Mouse (Mus musculus): Measurements from ENCODE around the gene Trex2.

DNA sequence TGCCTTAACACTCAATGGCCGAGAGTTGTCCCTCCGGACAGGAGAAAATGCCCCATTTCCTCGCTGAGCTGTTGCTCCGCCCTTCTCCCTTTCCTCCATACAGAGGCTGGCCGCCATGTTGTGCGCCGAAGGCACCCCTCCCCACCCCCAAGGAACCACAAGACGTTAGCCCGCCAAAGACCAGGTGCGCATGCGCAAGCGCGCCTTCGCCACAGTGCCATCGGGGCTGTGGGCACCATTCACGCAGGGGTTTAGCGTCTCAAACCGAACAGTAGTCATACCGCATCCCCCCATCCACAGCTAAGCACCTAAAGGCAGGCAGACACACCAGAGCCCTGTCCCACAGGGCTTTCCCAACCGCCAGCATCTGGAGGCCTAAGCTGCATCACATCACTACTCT, 34.2 kb downstream of the Trex2 start:
- no peak for TF ChIP-seq CTCF (IDR thresholded peaks at IDR 0.05; ENCODE audit: low read depth, low read length)
- TF ChIP-seq GATA1 (IDR thresholded peaks at IDR 0.05; ENCODE audit: borderline replicate concordance, low read length), result no peak
- TF ChIP-seq GATA2 (IDR thresholded peaks at IDR 0.05; ENCODE audit: borderline replicate concordance, low read depth, low read length), result no peak

Measured in G1E (cell line).